Mouse (Mus musculus) embryonic facial prominence, embryonic 13.5 days (tissue): ENCODE measurements around the gene Rbck1. TPM values are rescaled to one million over a fixed set of nuclear protein-coding genes. Genes with fewer than 3 reads are reported as not detected.
"Not testable (repeated sequence)": the region's sequence is repeated elsewhere in the genome, so short reads cannot be mapped to it uniquely, and the experiment has no call there.

ENCODE experiments used
- ATAC-seq: fragments of 200-750 bp; cut with Nextera tagmentation; 2 replicates; pipeline ENCODE4 v1.8.0; 2017; ENCODE audit warnings: low read depth; ENCODE audit not compliant: insufficient number of reproducible peaks, insufficient read depth, low FRiP score, low TSS enrichment
- H3K27ac ChIP-seq: fragments of 300-500 bp; sonication (generic); 2 replicates; pipeline ENCODE4 v1.5.1; 2015; ENCODE audit warnings: moderate library complexity, mild to moderate bottlenecking, inconsistent platforms
- H3K27me3 ChIP-seq: fragments of 300-500 bp; sonication (generic); 2 replicates; pipeline ENCODE4 v1.6.1; 2015; ENCODE audit warnings: mild to moderate bottlenecking, inconsistent platforms
- H3K36me3 ChIP-seq: fragments of 300-500 bp; sonication (generic); 2 replicates; pipeline ENCODE4 v1.6.1; 2015; ENCODE audit warnings: mild to moderate bottlenecking, inconsistent platforms
- H3K4me1 ChIP-seq: fragments of 300-500 bp; sonication (generic); 2 replicates; pipeline ENCODE4 v1.6.1; 2015; ENCODE audit warnings: inconsistent platforms
- H3K4me2 ChIP-seq: fragments of 300-500 bp; sonication (generic); 2 replicates; pipeline ENCODE4 v1.6.1; 2015; ENCODE audit warnings: moderate library complexity, mild to moderate bottlenecking, inconsistent platforms
- H3K4me3 ChIP-seq: fragments of 300-500 bp; sonication (generic); 2 replicates; pipeline ENCODE4 v1.5.1; 2015; ENCODE audit warnings: mild to moderate bottlenecking, inconsistent platforms
- H3K9ac ChIP-seq: fragments of 300-500 bp; sonication (generic); 2 replicates; pipeline ENCODE4 v1.6.1; 2015; ENCODE audit warnings: mild to moderate bottlenecking, inconsistent platforms
- H3K9me3 ChIP-seq: fragments of 300-500 bp; sonication (generic); 2 replicates; pipeline ENCODE4 v1.6.1; 2016; ENCODE audit warnings: inconsistent platforms
- WGBS: fragments of 180-500 bp; shearing (Covaris S2); methylation state at CpG from one replicate; pipeline ENCODE4 v1.1.7; 2015; ENCODE audit warnings: mixed read lengths; 5-methylcytosine and 5-hydroxymethylcytosine counted together
- polyA plus RNA-seq: library from polyadenylated mRNA; unstranded; fragments of >200 nt; fragmentation: Nextera tagmentation; extraction: Ambion mirVana; gene quantifications from 2 replicates; pipeline ENCODE4 v1.2.1, GENCODE M21; 2015

Gene Rbck1
- polyA plus RNA-seq, 1 experiment from 2014 or later: 83.9 TPM

GRCm38 (mm10) chr2:152360271-152360775, 27.9 kb upstream of the Rbck1 start:
- Histone ChIP-seq H3K4me2 (no peak overlapping the region), H3K9ac (no peak overlapping the region), H3K9me3 (no peaks in the 10 kb centered on the region), H3K36me3 (no peaks in the 10 kb centered on the region), H3K4me1 (peaks cover 7% of the 10 kb centered on the region; the same call in 1 of the 2 replicates), H3K27ac (no peak overlapping the region), H3K4me3 (no peak overlapping the region), H3K27me3 (no peaks in the 10 kb centered on the region)
- no peak; the same call in 1 of the 2 replicates for ATAC-seq
- 59% methylated on average over 7 of the region's 7 CpGs for WGBS

GRCm38 (mm10) chr2:152359616-152360015, 27.2 kb upstream of the Rbck1 start:
- WGBS: 71% methylated on average over 5 of the region's 5 CpGs
- no peak for ATAC-seq
- Histone ChIP-seq H3K4me3 (no peak overlapping the region), H3K27me3 (no peaks in the 10 kb centered on the region), H3K27ac (no peak overlapping the region), H3K9ac (no peak overlapping the region), H3K4me1 (peaks cover 7% of the 10 kb centered on the region; the same call in 1 of the 2 replicates), H3K4me2 (no peak overlapping the region), H3K9me3 (no peaks in the 10 kb centered on the region), H3K36me3 (no peaks in the 10 kb centered on the region)

GRCm38 (mm10) chr2:152358977-152359376, 26.5 kb upstream of the Rbck1 start:
- not testable (repeated sequence) for H3K36me3 ChIP-seq, H3K4me2 ChIP-seq, H3K27me3 ChIP-seq, H3K9ac ChIP-seq, ATAC-seq, H3K4me1 ChIP-seq, H3K27ac ChIP-seq, H3K4me3 ChIP-seq, H3K9me3 ChIP-seq
- 76% methylated on average over 5 of the region's 5 CpGs for WGBS

- no peaks in the 10 kb centered on the region for H3K36me3 ChIP-seq
- ATAC-seq: no peak
- H3K9ac ChIP-seq: no peak overlapping the region
- H3K4me1 ChIP-seq: no peaks in the 10 kb centered on the region
- 85% methylated on average over 3 of the region's 3 CpGs for WGBS
- H3K4me2 ChIP-seq: no peak overlapping the region
- no peaks in the 10 kb centered on the region for H3K27me3 ChIP-seq
- no peak overlapping the region for H3K4me3 ChIP-seq
- H3K27ac ChIP-seq: no peak overlapping the region
- H3K9me3 ChIP-seq: no peaks in the 10 kb centered on the region
Observed at GRCm38 (mm10) chr2:152357254-152357653, 24.8 kb upstream of the Rbck1 start.

- H3K4me1 ChIP-seq: no peaks in the 10 kb centered on the region; the same call in 1 of the 2 replicates
- no peak overlapping the region for H3K9ac ChIP-seq
- H3K9me3 ChIP-seq: no peaks in the 10 kb centered on the region
- WGBS: 85% methylated on average over 8 of the region's 8 CpGs
- no peak for ATAC-seq
- H3K4me2 ChIP-seq: no peak overlapping the region
- H3K27ac ChIP-seq: no peak overlapping the region
- H3K4me3 ChIP-seq: no peak overlapping the region
- H3K27me3 ChIP-seq: peaks cover 8% of the 10 kb centered on the region
- H3K36me3 ChIP-seq: no peaks in the 10 kb centered on the region
Observed at GRCm38 (mm10) chr2:152349842-152350540, 17.5 kb upstream of the Rbck1 start.

GRCm38 (mm10) chr2:152349205-152349604, 16.8 kb upstream of the Rbck1 start:
- H3K4me1 ChIP-seq: peaks cover 5% of the 10 kb centered on the region
- H3K9ac ChIP-seq: no peak overlapping the region
- ATAC-seq: no peak
- H3K4me2 ChIP-seq: no peak overlapping the region
- no peaks in the 10 kb centered on the region for H3K36me3 ChIP-seq
- H3K4me3 ChIP-seq: no peak overlapping the region
- no peak overlapping the region for H3K27ac ChIP-seq
- H3K9me3 ChIP-seq: no peaks in the 10 kb centered on the region
- WGBS: 83% methylated on average over 6 of the region's 6 CpGs
- peaks cover 14% of the 10 kb centered on the region for H3K27me3 ChIP-seq

DNA sequence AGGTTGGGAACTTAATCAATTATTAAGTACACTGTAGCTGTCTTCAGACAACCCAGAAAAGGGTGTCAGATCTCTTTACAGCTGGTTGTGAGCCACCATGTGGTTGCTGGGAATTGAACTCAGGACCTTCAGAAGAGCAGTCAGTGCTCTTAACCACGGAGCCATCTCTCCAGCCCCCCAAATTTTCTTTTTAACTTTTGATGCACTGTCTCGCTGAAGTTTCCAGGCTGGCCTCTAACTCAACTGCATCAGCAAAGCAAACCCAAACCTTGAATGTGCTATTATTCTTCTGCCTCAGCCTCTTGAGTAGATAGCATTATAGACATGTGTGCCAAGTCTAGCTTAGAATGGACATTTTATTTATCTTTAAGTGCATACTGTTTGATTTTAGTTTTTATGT, 15.3 kb upstream of the Rbck1 start:
- no peak for ATAC-seq
- WGBS: 79% methylated on average over 2 of the region's 2 CpGs

GRCm38 (mm10) chr2:152346776-152347465, 14.5 kb upstream of the Rbck1 start:
- no peak for ATAC-seq
- no peak overlapping the region for H3K9ac ChIP-seq
- H3K4me1 ChIP-seq: peaks cover 12% of the 10 kb centered on the region
- H3K27ac ChIP-seq: no peak overlapping the region
- H3K27me3 ChIP-seq: peaks cover 29% of the 10 kb centered on the region
- no peaks in the 10 kb centered on the region for H3K9me3 ChIP-seq
- no peak overlapping the region for H3K4me3 ChIP-seq
- H3K36me3 ChIP-seq: no peaks in the 10 kb centered on the region
- no peak overlapping the region for H3K4me2 ChIP-seq
- WGBS: 27% methylated on average over 9 of the region's 9 CpGs

More for the DNA sequence above, 15.3 kb upstream of the Rbck1 start:
- Histone ChIP-seq H3K9me3 (no peaks in the 10 kb centered on the region), H3K9ac (no peak overlapping the region), H3K4me2 (no peak overlapping the region), H3K36me3 (no peaks in the 10 kb centered on the region), H3K4me3 (no peak overlapping the region), H3K27me3 (peaks cover 21% of the 10 kb centered on the region), H3K4me1 (peaks cover 12% of the 10 kb centered on the region), H3K27ac (no peak overlapping the region)

DNA sequence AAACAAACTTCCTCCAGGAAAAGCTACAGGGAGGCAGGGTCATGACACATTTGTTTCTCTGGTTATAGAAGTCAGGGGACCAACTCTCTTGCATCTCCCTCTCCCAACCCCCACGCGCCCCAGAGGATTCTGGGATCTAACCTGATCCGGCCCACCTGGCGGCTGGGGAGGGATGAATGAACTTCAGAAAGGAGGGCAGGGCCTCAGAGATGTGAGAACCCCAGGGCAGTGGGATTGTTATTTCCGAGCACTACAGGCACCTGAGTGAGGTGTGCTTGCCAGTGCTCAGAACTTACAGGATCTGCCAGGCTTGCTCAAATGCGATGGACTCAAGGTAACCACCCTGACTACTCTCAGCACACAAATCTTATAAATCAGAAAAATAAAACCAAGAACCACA, 12.9 kb upstream of the Rbck1 start:
- WGBS: 53% methylated on average over 6 of the region's 6 CpGs
- H3K27me3 ChIP-seq: peaks cover 31% of the 10 kb centered on the region
- no peak for ATAC-seq
- H3K36me3 ChIP-seq: no peaks in the 10 kb centered on the region
- no peak overlapping the region for H3K4me2 ChIP-seq
- no peak overlapping the region for H3K9ac ChIP-seq
- no peak overlapping the region for H3K4me3 ChIP-seq
- no peaks in the 10 kb centered on the region for H3K9me3 ChIP-seq
- H3K27ac ChIP-seq: no peak overlapping the region
- H3K4me1 ChIP-seq: peaks cover 12% of the 10 kb centered on the region

- H3K9me3 ChIP-seq: no peaks in the 10 kb centered on the region
- H3K27ac ChIP-seq: no peak overlapping the region
- ATAC-seq: no peak
- no peaks in the 10 kb centered on the region for H3K36me3 ChIP-seq
- H3K27me3 ChIP-seq: peaks cover 31% of the 10 kb centered on the region
- peak overlapping the region; percentile 95; the same call in 1 of the 2 replicates for H3K4me2 ChIP-seq
- no peak overlapping the region for H3K9ac ChIP-seq
- WGBS: 62% methylated on average over 5 of the region's 5 CpGs
- no peak overlapping the region for H3K4me3 ChIP-seq
- H3K4me1 ChIP-seq: peaks cover 12% of the 10 kb centered on the region
Observed at GRCm38 (mm10) chr2:152344909-152345308, 12.5 kb upstream of the Rbck1 start.

GRCm38 (mm10) chr2:152344361-152344760, 11.9 kb upstream of the Rbck1 start:
- WGBS: 9% methylated on average over 10 of the region's 10 CpGs
- Histone ChIP-seq H3K9ac (peak overlapping the region; percentile 76), H3K9me3 (no peaks in the 10 kb centered on the region), H3K4me1 (peaks cover 12% of the 10 kb centered on the region), H3K4me3 (peak overlapping the region; percentile 59), H3K4me2 (peak overlapping the region; percentile 95), H3K27ac (no peak overlapping the region), H3K27me3 (peaks cover 31% of the 10 kb centered on the region), H3K36me3 (no peaks in the 10 kb centered on the region)
- no peak for ATAC-seq
